Mouse (Mus musculus): ENCODE measurements around the gene Adssl1.

- TF ChIP-seq CTCF (IDR thresholded peaks at IDR 0.05; ENCODE audit: low read depth, low read length) (no peak), TAL1 (conservative IDR thresholded peaks at IDR 0.05; ENCODE audit: low read depth, low read length) (no peak), GATA1 (IDR thresholded peaks at IDR 0.05; ENCODE audit: borderline replicate concordance, low read length) (no peak), POLR2AphosphoS5 (IDR thresholded peaks at IDR 0.05; ENCODE audit: insufficient replicate concordance, low read depth, low read length) (no peak), GATA2 (IDR thresholded peaks at IDR 0.05; ENCODE audit: borderline replicate concordance, low read depth, low read length) (no peak)
Observed at GRCm38 (mm10) chr12:112631472-112631871, 11.6 kb downstream of the Adssl1 start.

All from G1E (cell line).